13 mouse cellular contexts compared by ENCODE assay signal in genomic region chr2:24774832-24775231, GRCm38 (mm10). TPM values are rescaled to one million over a fixed set of nuclear protein-coding genes. Genes with fewer than 3 reads are reported as not detected.
DNase-seq lines count a peak whose midpoint lies in the region; TF ChIP-seq lines count a peak whose summit lies in the region.
"Had no signal": no experiment of that assay in that cellular context is flagged by ENCODE, and none has a peak within 500 bp of the region (broad histone marks: within the 10 kb centered on the region; RNA-seq: fewer than 3 reads in every experiment).

No protein-coding gene starts in this region.

- no peak for TF ChIP-seq POLR2A in brain, embryonic 14.5 days (IDR thresholded peaks at IDR 0.05; ENCODE audit: borderline replicate concordance, extremely low read depth, insufficient read depth, insufficient read length, poor library complexity, severe bottlenecking)

- peak; percentile 27 for DNase-seq in embryo, embryonic 10 days (ENCODE audit: low spot score)
- no peak for DNase-seq in embryo, embryonic 9.5 days (ENCODE audit: extremely low spot score)
- peak; percentile 11 for DNase-seq in layer of hippocampus, adult 9-10 months (ENCODE audit: low spot score)
- no peak for DNase-seq in layer of hippocampus, postnatal 10 days (ENCODE audit: low spot score in 2 of 2)
- DNase-seq in 416B (ENCODE audit: low read depth) (peak; percentile 27), MN1 (ENCODE audit: low spot score) (no peak)
- DNase-seq in brain, embryonic 14.5 days (ENCODE audit: low read depth) = no peak
- DNase-seq in heart, postnatal 4 days = no peak
- DNase-seq: kidney, adult 11 months; kidney, postnatal 4 days; spleen, adult 18-20 months had no signal

- peak; percentile 17; the same call in 1 of the 2 replicates for TF ChIP-seq CTCF in brain, embryonic 14.5 days (IDR thresholded peaks at IDR 0.05; ENCODE audit: borderline replicate concordance, extremely low read depth, insufficient read depth, insufficient read length)

RNA-seq across cellular contexts. Expression of gene Cacna1b, which starts 11.9 kb away (rescaled TPM):
- 100 to 1,000 TPM; 105 to 106 TPM for total RNA-seq in layer of hippocampus, postnatal 10 days (2021)
- polyA plus RNA-seq in brain, embryonic 14.5 days (2012; rRNA removed) = 80.2 and 100 TPM in 2 replicates
- under 1 TPM; 0.21 to 0.27 TPM for total RNA-seq in heart, postnatal 4 days (2021)
- total RNA-seq: gastrocnemius, adult 18-20 months; hematopoietic stem cell, adult 5-6 weeks had no signal

Comparison
In these comparisons a context has a peak if more than half of its experiments do, and no peak if none do; other contexts are left out.
1. DNase-seq: peak in embryo, embryonic 10 days (single experiment), layer of hippocampus, adult 9-10 months (single experiment) and 416B (single experiment); none in embryo, embryonic 9.5 days (single experiment), layer of hippocampus, postnatal 10 days (0 of 2), brain, embryonic 14.5 days (single experiment), MN1 (single experiment) and heart, postnatal 4 days (single experiment).
2. RNA of gene Cacna1b, which starts 11.9 kb away (total RNA-seq): 105 to 106 TPM in layer of hippocampus, postnatal 10 days; 0.21 to 0.27 TPM in heart, postnatal 4 days; every median in the first group is over 10 times any median in the second.